Mouse (Mus musculus): ENCODE data around the gene Peli2. TPM values are rescaled to one million over a fixed set of nuclear protein-coding genes. Genes with fewer than 3 reads are reported as not detected.

Peli2 gene
- polyA plus RNA-seq, 1 experiment: 8.8 TPM

DNA sequence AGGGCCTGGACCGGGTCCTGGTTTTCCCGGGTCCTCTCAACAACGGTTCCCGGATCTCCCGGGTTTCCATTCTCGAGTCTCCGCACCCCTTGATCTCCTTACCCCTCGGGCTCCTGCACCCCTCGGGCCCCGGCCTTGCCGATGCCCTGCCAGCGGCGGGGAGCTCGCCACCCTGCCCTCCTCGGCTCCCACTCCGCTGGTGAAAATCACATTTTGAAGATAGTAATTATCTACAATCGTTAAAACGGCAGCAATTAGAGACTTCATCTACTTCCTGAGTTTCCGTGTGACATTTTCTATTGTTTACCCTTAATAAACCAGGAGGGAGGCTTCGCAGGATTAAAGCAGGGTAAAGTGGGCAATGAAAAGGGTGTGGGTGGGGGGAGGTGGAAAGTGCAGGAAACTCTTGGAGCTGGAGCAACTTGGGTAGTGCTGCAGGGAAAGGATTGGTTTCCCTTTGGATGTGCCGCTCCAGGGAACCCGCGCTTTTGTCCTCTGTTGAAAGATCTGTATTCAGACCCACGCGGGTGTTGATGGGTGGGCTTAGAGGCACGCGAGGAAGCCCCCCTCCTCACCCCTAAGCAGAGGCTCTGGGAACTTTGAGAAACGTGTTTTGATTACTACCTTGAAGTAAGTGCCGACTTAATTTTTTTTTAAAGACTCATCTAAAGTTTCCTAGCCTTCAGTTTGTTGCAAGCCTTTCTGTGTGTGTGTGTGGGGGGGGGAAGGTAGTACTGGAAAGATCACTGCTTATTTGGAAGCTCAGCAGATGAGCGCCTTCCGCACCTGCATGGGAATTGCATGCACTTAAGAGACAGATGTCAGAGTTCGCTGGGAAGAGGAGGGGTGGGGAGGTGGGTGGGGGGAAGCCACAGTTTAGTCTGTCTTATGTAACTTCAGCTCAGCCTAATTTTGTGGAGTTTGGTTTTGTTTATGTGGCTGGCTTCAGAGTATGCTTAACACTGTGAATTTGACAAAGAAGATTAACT, 1.2 kb downstream of the Peli2 start:
- 2% methylated on average over 32 of the region's 32 CpGs for WGBS
- H3K27ac ChIP-seq (ENCODE audit: control insufficient read depth, insufficient read depth, low read depth, low read length, poor library complexity): peak overlapping the region; percentile 82; the same call in 1 of the 2 replicates
- no peaks in the 10 kb centered on the region for H3K4me1 ChIP-seq (ENCODE audit: control insufficient read depth, insufficient read depth, low read length)

DNA sequence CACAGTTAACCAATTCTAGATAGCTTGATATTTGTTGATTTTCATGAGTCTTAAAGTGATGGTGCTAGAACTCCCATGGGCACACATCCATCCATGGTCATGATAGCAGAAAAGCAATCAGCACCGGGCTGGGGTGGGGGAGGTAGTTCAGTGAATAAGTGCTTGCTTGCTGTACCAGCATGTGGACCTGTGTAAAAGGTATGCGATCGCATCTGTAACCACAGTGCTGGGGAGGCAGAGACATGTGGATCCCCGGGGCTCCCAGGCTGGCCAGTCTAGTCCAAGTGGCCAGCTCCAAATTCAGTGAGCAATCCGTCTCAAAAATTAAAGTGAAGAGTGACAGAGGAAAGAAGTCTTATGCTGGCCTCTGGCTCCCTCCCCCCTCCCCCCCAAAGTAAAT, 3.4 kb downstream of the Peli2 start:
- WGBS: 88% methylated on average over 5 of the region's 5 CpGs
- Histone ChIP-seq H3K4me3 (replicated peaks; ENCODE audit: control insufficient read depth, low read depth, low read length) (no peak overlapping the region), H3K4me1 (ENCODE audit: control insufficient read depth, insufficient read depth, low read length) (no peaks in the 10 kb centered on the region), H3K27ac (ENCODE audit: control insufficient read depth, insufficient read depth, low read depth, low read length, poor library complexity) (no peak overlapping the region)
- TF ChIP-seq CTCF (IDR thresholded peaks at IDR 0.05; ENCODE audit: control insufficient read depth, insufficient read depth, low read length) (no peak), POLR2A (IDR thresholded peaks at IDR 0.05; ENCODE audit: borderline replicate concordance, control insufficient read depth, low read depth, low read length) (no peak)

More for the DNA sequence above, 1.2 kb downstream of the Peli2 start:
- peak overlapping the region; percentile 61 for H3K4me3 ChIP-seq (replicated peaks; ENCODE audit: control insufficient read depth, low read depth, low read length)
- no peak for TF ChIP-seq POLR2A (IDR thresholded peaks at IDR 0.05; ENCODE audit: borderline replicate concordance, control insufficient read depth, low read depth, low read length)

DNA sequence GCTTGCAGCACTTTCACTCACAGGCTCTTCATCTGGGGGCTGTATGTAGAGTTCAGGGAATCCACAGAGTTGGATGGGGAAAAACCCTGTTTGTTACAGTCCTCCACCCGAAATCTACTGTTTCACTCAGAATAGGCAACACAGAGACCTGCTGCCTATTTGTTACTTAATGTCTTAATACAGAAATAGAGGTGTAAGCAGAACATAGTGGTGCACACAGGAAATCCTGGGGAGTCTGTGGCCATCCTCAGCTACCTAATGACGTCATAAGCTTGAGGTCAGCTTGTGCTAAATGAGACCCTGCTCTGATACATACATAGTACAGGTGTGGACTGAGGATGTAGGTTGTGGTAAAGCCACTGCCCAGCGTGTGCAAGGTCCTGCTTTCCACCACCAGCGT, 4.2 kb downstream of the Peli2 start:
- WGBS: 37% methylated on average over 4 of the region's 4 CpGs
- TF ChIP-seq CTCF (IDR thresholded peaks at IDR 0.05; ENCODE audit: control insufficient read depth, insufficient read depth, low read length) (no peak), POLR2A (IDR thresholded peaks at IDR 0.05; ENCODE audit: borderline replicate concordance, control insufficient read depth, low read depth, low read length) (no peak)
- no peak overlapping the region for H3K4me3 ChIP-seq (replicated peaks; ENCODE audit: control insufficient read depth, low read depth, low read length)
- no peaks in the 10 kb centered on the region; the same call in 1 of the 2 replicates for H3K4me1 ChIP-seq (ENCODE audit: control insufficient read depth, insufficient read depth, low read length)
- H3K27ac ChIP-seq (ENCODE audit: control insufficient read depth, insufficient read depth, low read depth, low read length, poor library complexity): no peak overlapping the region

DNA sequence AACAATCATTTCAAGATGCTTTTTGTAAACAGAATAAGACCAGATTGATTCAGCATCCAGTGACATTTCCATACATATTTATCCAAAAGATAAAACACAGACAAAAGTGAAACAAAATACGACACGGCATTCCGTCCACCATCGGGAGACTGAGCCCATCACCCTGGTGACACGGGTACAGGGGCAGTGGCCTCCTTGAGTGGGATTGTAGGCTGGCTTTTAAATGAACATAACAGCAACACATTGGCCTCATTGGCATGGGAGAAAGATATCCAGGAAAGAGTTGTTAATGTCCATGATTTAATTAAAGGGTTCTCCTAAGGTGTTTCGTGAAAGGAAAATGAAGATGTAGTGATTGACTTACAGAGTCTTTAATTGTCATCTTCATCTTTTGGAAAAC, 5.3 kb downstream of the Peli2 start:
- WGBS: 89% methylated on average over 6 of the region's 6 CpGs
- TF ChIP-seq CTCF (IDR thresholded peaks at IDR 0.05; ENCODE audit: control insufficient read depth, insufficient read depth, low read length): no peak
- no peak for TF ChIP-seq POLR2A (IDR thresholded peaks at IDR 0.05; ENCODE audit: borderline replicate concordance, control insufficient read depth, low read depth, low read length)
- Histone ChIP-seq H3K4me1 (ENCODE audit: control insufficient read depth, insufficient read depth, low read length) (no peaks in the 10 kb centered on the region; the same call in 1 of the 2 replicates), H3K4me3 (replicated peaks; ENCODE audit: control insufficient read depth, low read depth, low read length) (no peak overlapping the region), H3K27ac (ENCODE audit: control insufficient read depth, insufficient read depth, low read depth, low read length, poor library complexity) (no peak overlapping the region)

DNA sequence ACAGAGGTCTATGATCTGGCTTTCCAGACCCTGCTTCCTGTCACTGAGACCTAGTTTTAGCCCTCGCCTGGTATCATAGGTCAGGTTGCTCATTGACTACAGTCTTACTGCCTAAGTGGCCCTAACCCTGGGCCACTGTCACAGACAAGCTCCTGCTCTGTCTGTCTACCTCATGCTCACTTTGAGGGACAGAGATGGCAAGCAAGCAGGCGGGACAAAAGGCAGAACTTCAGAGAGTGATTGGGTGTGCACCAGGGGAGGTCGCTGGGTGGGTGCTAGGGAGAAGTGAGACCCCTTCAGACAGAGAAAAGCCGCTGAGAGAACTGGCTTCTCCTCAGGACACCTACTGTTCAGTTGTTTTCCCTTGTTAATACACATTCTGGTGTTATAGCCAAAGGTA, 6.3 kb downstream of the Peli2 start:
- Histone ChIP-seq H3K4me1 (ENCODE audit: control insufficient read depth, insufficient read depth, low read length) (no peaks in the 10 kb centered on the region; the same call in 1 of the 2 replicates), H3K4me3 (replicated peaks; ENCODE audit: control insufficient read depth, low read depth, low read length) (no peak overlapping the region), H3K27ac (ENCODE audit: control insufficient read depth, insufficient read depth, low read depth, low read length, poor library complexity) (no peak overlapping the region)
- 68% methylated on average over 4 of the region's 4 CpGs for WGBS
- TF ChIP-seq CTCF (IDR thresholded peaks at IDR 0.05; ENCODE audit: control insufficient read depth, insufficient read depth, low read length): no peak
- no peak for TF ChIP-seq POLR2A (IDR thresholded peaks at IDR 0.05; ENCODE audit: borderline replicate concordance, control insufficient read depth, low read depth, low read length)

DNA sequence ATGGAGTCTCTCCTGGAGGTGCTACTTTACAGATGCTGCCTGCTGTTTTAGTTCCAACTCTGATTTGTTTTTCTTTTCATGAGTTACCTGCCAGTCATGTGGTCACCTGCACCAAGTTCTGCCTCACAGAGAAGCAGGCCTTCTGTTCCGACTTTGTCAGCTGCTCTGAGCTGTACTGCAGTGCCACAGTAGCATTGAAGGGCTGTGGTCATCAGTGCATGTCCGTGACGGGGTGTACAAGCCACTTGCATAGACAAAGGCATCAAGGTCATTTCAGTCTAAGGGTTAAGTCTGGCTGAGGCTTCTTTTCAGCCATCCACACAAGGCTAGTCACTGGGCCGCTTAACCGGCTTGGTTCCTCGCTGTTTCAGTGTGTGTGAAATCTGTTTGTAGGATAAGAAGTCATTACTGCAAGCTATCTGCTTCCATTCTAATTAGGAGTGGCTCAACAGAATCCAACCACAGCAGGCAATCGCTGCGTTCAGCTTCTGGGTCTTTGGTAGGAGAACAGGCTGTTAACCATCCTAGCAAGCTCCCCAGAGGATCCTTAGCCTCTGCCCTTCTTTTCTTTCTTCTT, 7.1 kb downstream of the Peli2 start:
- H3K27ac ChIP-seq (ENCODE audit: control insufficient read depth, insufficient read depth, low read depth, low read length, poor library complexity): no peak overlapping the region
- 83% methylated on average over 8 of the region's 8 CpGs for WGBS
- TF ChIP-seq POLR2A (IDR thresholded peaks at IDR 0.05; ENCODE audit: borderline replicate concordance, control insufficient read depth, low read depth, low read length) (no peak), CTCF (IDR thresholded peaks at IDR 0.05; ENCODE audit: control insufficient read depth, insufficient read depth, low read length) (no peak)
- H3K4me1 ChIP-seq (ENCODE audit: control insufficient read depth, insufficient read depth, low read length): peaks cover 3% of the 10 kb centered on the region; the same call in 1 of the 2 replicates
- no peak overlapping the region for H3K4me3 ChIP-seq (replicated peaks; ENCODE audit: control insufficient read depth, low read depth, low read length)

DNA sequence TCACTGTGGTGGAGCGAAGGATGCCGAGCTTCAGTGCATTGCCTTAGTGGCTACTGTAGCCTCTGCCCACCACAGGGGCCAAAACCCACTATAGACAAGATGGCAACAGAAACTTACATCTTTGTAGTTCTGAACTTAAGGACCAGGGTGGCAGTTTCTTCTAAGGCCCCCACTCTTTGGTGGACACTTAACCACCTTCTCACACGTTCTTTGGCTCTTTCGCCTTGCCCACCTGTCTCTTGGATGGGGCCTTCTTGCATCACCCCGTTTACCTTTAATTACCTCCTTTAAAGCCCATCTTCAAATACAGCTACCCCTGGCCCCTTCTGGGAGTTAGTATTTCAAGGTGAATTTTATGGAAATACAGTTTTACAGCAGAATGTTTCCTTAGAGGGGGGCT, 8.1 kb downstream of the Peli2 start:
- WGBS: 81% methylated on average over 5 of the region's 5 CpGs
- no peak overlapping the region for H3K27ac ChIP-seq (ENCODE audit: control insufficient read depth, insufficient read depth, low read depth, low read length, poor library complexity)
- no peak overlapping the region for H3K4me3 ChIP-seq (replicated peaks; ENCODE audit: control insufficient read depth, low read depth, low read length)
- peaks cover 3% of the 10 kb centered on the region; the same call in 1 of the 2 replicates for H3K4me1 ChIP-seq (ENCODE audit: control insufficient read depth, insufficient read depth, low read length)
- no peak for TF ChIP-seq CTCF (IDR thresholded peaks at IDR 0.05; ENCODE audit: control insufficient read depth, insufficient read depth, low read length)
- no peak for TF ChIP-seq POLR2A (IDR thresholded peaks at IDR 0.05; ENCODE audit: borderline replicate concordance, control insufficient read depth, low read depth, low read length)

DNA sequence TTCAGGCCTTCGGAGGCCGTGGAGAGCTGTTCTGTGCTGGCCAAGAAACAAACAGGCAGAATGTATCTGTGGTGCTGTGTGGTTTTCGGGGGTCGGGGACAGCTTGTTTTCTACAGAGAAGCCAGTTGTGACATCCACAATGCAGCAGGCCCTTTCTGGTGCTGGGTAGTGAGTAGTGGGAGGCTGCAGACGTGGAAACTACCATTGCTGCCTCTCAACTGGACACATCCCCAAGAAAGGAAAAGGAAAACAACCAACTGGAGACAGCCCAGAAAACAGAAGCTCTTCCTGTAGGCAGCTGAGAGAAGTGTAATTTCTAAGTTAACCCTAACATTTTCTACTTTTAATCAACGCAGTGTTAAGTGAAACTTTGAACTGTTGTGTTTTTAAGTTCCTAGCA, 9.4 kb downstream of the Peli2 start:
- no peak overlapping the region for H3K27ac ChIP-seq (ENCODE audit: control insufficient read depth, insufficient read depth, low read depth, low read length, poor library complexity)
- 43% methylated on average over 6 of the region's 6 CpGs for WGBS
- TF ChIP-seq CTCF (IDR thresholded peaks at IDR 0.05; ENCODE audit: control insufficient read depth, insufficient read depth, low read length) (no peak), POLR2A (IDR thresholded peaks at IDR 0.05; ENCODE audit: borderline replicate concordance, control insufficient read depth, low read depth, low read length) (no peak)
- H3K4me1 ChIP-seq (ENCODE audit: control insufficient read depth, insufficient read depth, low read length): peaks cover 3% of the 10 kb centered on the region; the same call in 1 of the 2 replicates
- H3K4me3 ChIP-seq (replicated peaks; ENCODE audit: control insufficient read depth, low read depth, low read length): no peak overlapping the region

Data from bone marrow, adult 2 months (tissue).